Mouse (Mus musculus): Measurements from ENCODE around the gene 4932438A13Rik.

- no peak for TF ChIP-seq POLR2A (IDR thresholded peaks at IDR 0.05; ENCODE audit: insufficient read depth, low read depth, low read length)
- TF ChIP-seq CTCF (IDR thresholded peaks at IDR 0.05), result no peak
These were observed 32.7 kb upstream of the 4932438A13Rik start for GRCm38 (mm10) chr3:36830218-36830617.
